Mouse (Mus musculus) heart, embryonic 12.5 days (tissue): ENCODE results near the gene Galnt9. TPM values are rescaled to one million over a fixed set of nuclear protein-coding genes. Genes with fewer than 3 reads are reported as not detected.

Experiments used
- ATAC-seq: fragments of 200-750 bp; cut with Nextera tagmentation; 2 replicates; pipeline ENCODE4 v1.8.0; 2017; ENCODE audit warnings: moderate TSS enrichment, moderate library complexity; ENCODE audit not compliant: insufficient number of reproducible peaks, low FRiP score
- H3K27ac ChIP-seq: fragments of 300-500 bp; sonication (generic); 2 replicates; pipeline ENCODE4 v1.5.1; 2016; ENCODE audit warnings: mild to moderate bottlenecking, moderate library complexity; ENCODE audit not compliant: poor library complexity, severe bottlenecking
- H3K27me3 ChIP-seq: fragments of 300-500 bp; sonication (generic); replicated peaks from 2 replicates; pipeline ENCODE4 v1.6.1; 2016; ENCODE audit warnings: mild to moderate bottlenecking, moderate library complexity
- H3K36me3 ChIP-seq: fragments of 300-500 bp; sonication (generic); 2 replicates; pipeline ENCODE4 v1.6.1; 2016; ENCODE audit warnings: mild to moderate bottlenecking, moderate library complexity
- H3K4me1 ChIP-seq: fragments of 300-500 bp; sonication (generic); replicated peaks from 2 replicates; pipeline ENCODE4 v1.6.1; 2016; ENCODE audit warnings: mild to moderate bottlenecking
- H3K4me2 ChIP-seq: fragments of 300-500 bp; sonication (generic); 2 replicates; pipeline ENCODE4 v1.6.1; 2016; ENCODE audit warnings: mild to moderate bottlenecking, moderate library complexity
- H3K4me3 ChIP-seq: fragments of 300-500 bp; sonication (generic); 2 replicates; pipeline ENCODE4 v1.5.1; 2016; ENCODE audit warnings: mild to moderate bottlenecking
- H3K9ac ChIP-seq: fragments of 300-500 bp; sonication (generic); 2 replicates; pipeline ENCODE4 v1.6.1; 2016; ENCODE audit warnings: mild to moderate bottlenecking, moderate library complexity
- H3K9me3 ChIP-seq: fragments of 300-500 bp; sonication (generic); replicated peaks from 2 replicates; pipeline ENCODE4 v1.6.1; 2016; ENCODE audit warnings: mild to moderate bottlenecking, moderate library complexity
- WGBS: fragments of 180-500 bp; shearing (Covaris S2); methylation state at CpG from one replicate; pipeline ENCODE4 v1.1.7; 2016; 5-methylcytosine and 5-hydroxymethylcytosine counted together
- polyA plus RNA-seq: library from polyadenylated mRNA; unstranded; fragments of >200 nt; fragmentation: Nextera tagmentation; extraction: Ambion mirVana; gene quantifications from 2 replicates; pipeline ENCODE4 v1.2.1, GENCODE M21; 2016

The Galnt9 gene
- polyA plus RNA-seq, 1 experiment from 2014 or later, result not detected

GRCm38 (mm10) chr5:110608336-110608735 is 64.2 kb downstream of the Galnt9 start:
- no peaks in the 10 kb centered on the region for H3K4me1 ChIP-seq
- no peak for ATAC-seq
- no peaks in the 10 kb centered on the region for H3K36me3 ChIP-seq
- H3K4me3 ChIP-seq, result no peak overlapping the region
- H3K27me3 ChIP-seq, result peaks cover 19% of the 10 kb centered on the region
- H3K27ac ChIP-seq, result no peak overlapping the region
- H3K9ac ChIP-seq, result no peak overlapping the region
- H3K4me2 ChIP-seq, result no peak overlapping the region
- 62% methylated on average over 6 of the region's 6 CpGs for WGBS
- H3K9me3 ChIP-seq, result no peaks in the 10 kb centered on the region

- H3K4me2 ChIP-seq, result no peak overlapping the region
- H3K9me3 ChIP-seq, result no peaks in the 10 kb centered on the region
- no peak overlapping the region for H3K9ac ChIP-seq
- no peak overlapping the region for H3K27ac ChIP-seq
- H3K4me3 ChIP-seq, result no peak overlapping the region
- H3K36me3 ChIP-seq, result no peaks in the 10 kb centered on the region
- H3K4me1 ChIP-seq, result no peaks in the 10 kb centered on the region
- 68% methylated on average over 8 of the region's 8 CpGs for WGBS
- peaks cover 19% of the 10 kb centered on the region for H3K27me3 ChIP-seq
- ATAC-seq, result no peak
These were observed 64.8 kb downstream of the Galnt9 start for GRCm38 (mm10) chr5:110608941-110609340.

DNA sequence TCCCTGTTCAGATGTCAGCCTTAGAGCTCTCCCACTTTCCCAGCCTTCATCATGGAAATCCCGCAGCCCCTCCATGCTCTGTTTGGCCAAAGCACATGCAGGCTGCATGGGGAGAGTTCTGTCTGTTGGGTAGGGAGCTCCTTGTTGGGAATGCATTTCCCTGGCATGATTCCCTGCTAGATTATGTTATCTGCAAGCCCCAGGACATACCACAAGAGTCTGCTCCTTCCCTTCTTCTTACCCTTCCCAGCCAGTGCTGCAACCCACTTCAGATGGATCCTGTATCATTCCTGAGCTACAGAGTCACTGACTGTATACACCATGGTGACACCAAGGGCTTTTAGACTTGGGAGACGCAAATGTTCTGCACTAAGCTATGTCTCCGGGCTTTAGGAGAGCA is 65.3 kb downstream of the Galnt9 start:
- Histone ChIP-seq H3K9me3 (no peaks in the 10 kb centered on the region), H3K4me1 (no peaks in the 10 kb centered on the region), H3K36me3 (no peaks in the 10 kb centered on the region), H3K9ac (no peak overlapping the region), H3K27ac (no peak overlapping the region), H3K4me2 (no peak overlapping the region), H3K4me3 (no peak overlapping the region), H3K27me3 (peaks cover 19% of the 10 kb centered on the region)
- 71% methylated on average over 3 of the region's 3 CpGs for WGBS
- no peak for ATAC-seq

GRCm38 (mm10) chr5:110609868-110610267 is 65.7 kb downstream of the Galnt9 start:
- no peak overlapping the region for H3K4me2 ChIP-seq
- no peaks in the 10 kb centered on the region for H3K4me1 ChIP-seq
- no peaks in the 10 kb centered on the region for H3K36me3 ChIP-seq
- peaks cover 19% of the 10 kb centered on the region for H3K27me3 ChIP-seq
- no peak for ATAC-seq
- H3K27ac ChIP-seq, result no peak overlapping the region
- no peak overlapping the region for H3K4me3 ChIP-seq
- H3K9me3 ChIP-seq, result no peaks in the 10 kb centered on the region
- 84% methylated on average over 5 of the region's 5 CpGs for WGBS
- no peak overlapping the region for H3K9ac ChIP-seq

GRCm38 (mm10) chr5:110610484-110610883 is 66.3 kb downstream of the Galnt9 start:
- WGBS, result 77% methylated on average over 7 of the region's 7 CpGs
- H3K27ac ChIP-seq, result no peak overlapping the region
- no peaks in the 10 kb centered on the region for H3K9me3 ChIP-seq
- H3K27me3 ChIP-seq, result peaks cover 19% of the 10 kb centered on the region
- H3K4me1 ChIP-seq, result no peaks in the 10 kb centered on the region
- H3K9ac ChIP-seq, result no peak overlapping the region
- no peak overlapping the region for H3K4me3 ChIP-seq
- H3K36me3 ChIP-seq, result no peaks in the 10 kb centered on the region
- H3K4me2 ChIP-seq, result no peak overlapping the region
- no peak for ATAC-seq

DNA sequence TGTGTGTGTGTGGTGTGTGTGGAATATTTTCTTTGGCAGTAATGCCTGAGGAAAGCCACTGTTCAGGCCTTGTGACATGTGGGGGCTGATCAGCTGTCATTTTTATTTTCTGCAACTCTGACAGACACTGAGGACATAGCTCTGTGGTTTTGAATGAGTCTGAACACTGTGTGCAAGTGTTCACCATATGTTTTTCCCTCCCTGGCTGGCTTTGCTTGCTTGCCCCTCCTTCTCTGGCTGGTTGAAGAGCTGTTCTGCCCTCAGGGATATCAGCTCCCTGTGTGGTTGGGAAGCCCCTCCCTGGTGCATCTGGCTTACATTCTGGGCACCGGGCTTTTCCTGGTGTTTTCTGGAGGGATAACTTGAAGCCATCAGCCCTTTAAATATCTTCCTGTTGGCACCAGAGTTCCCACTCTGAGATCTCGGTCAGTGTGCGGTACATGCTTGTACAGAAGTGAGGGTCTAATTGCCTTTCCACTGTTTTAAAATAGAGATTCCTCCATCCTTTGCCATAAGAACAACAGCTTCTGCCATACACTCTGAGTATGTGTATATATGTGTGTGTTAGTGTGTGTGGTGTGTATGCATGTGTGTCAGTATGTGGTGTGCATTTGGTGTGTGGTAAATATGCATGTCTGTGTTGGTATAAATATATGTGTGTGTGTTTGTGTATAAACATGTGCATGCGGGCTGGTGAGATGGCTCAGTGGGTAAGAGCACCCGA is 67.4 kb downstream of the Galnt9 start:
- H3K9me3 ChIP-seq, result no peaks in the 10 kb centered on the region
- no peak for ATAC-seq
- H3K27me3 ChIP-seq, result peaks cover 19% of the 10 kb centered on the region
- no peak overlapping the region for H3K9ac ChIP-seq
- no peak overlapping the region for H3K4me2 ChIP-seq
- WGBS, result 80% methylated on average over 5 of the region's 5 CpGs
- no peaks in the 10 kb centered on the region for H3K36me3 ChIP-seq
- no peak overlapping the region for H3K4me3 ChIP-seq
- no peak overlapping the region for H3K27ac ChIP-seq
- H3K4me1 ChIP-seq, result no peaks in the 10 kb centered on the region

GRCm38 (mm10) chr5:110619226-110619625 is 75.1 kb downstream of the Galnt9 start:
- Histone ChIP-seq H3K9ac (no peak overlapping the region), H3K4me2 (no peak overlapping the region), H3K27ac (no peak overlapping the region), H3K4me1 (no peaks in the 10 kb centered on the region), H3K36me3 (no peaks in the 10 kb centered on the region), H3K27me3 (0 out of 2 replicates have a peak, but pooled peaks cover 3% of the 10 kb centered on the region), H3K9me3 (no peaks in the 10 kb centered on the region), H3K4me3 (no peak overlapping the region)
- WGBS, result 82% methylated on average over 6 of the region's 6 CpGs
- ATAC-seq, result no peak

DNA sequence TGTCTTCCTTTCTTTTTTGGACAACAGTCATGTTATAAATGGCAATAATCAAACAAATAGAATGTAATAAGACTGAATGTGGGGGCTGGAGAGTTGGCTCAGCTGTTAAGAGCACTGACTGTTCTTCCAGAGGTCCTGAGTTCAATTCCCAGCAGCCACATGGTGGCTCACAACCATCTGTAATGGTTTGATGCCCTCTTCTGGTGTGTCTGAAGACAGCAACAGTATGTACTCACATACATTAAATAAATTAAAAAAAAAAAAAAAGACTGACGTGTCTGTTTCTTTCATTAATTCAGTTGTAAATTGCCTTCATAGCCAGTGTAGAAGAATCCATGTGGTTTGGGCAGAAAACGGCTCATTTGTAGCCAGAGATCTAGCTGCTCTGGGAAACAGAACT is 80.2 kb downstream of the Galnt9 start:
- ATAC-seq, result no peak
- no peaks in the 10 kb centered on the region; the same call in 1 of the 2 replicates for H3K9me3 ChIP-seq
- no peak overlapping the region for H3K27ac ChIP-seq
- peaks cover 22% of the 10 kb centered on the region for H3K27me3 ChIP-seq
- 76% methylated on average over 2 of the region's 2 CpGs for WGBS
- no peak overlapping the region for H3K4me2 ChIP-seq
- H3K4me1 ChIP-seq, result peaks cover 4% of the 10 kb centered on the region; the same call in 1 of the 2 replicates
- no peak overlapping the region for H3K9ac ChIP-seq
- H3K36me3 ChIP-seq, result no peaks in the 10 kb centered on the region
- no peak overlapping the region for H3K4me3 ChIP-seq

DNA sequence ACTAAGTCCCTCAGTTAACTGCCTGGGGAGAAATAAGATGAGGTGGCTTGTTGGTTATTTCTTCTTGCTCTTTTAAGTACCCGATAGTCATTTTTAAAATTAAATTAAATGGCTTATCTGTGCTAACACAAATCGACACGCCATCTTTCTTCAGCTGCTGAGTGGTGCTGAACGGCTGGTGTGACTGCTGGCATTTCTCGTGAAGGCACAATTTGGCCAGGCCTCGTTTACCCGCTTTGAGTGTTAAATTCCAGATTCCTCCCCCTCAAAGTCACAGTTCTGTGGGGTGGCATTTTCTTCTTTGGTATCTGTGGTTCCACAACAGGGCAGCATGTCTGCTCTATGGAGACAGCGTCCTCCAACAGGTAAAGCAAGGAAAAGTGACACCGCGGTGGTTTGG is 83.2 kb downstream of the Galnt9 start:
- H3K27ac ChIP-seq, result no peak overlapping the region
- WGBS, result 51% methylated on average over 10 of the region's 10 CpGs

DNA sequence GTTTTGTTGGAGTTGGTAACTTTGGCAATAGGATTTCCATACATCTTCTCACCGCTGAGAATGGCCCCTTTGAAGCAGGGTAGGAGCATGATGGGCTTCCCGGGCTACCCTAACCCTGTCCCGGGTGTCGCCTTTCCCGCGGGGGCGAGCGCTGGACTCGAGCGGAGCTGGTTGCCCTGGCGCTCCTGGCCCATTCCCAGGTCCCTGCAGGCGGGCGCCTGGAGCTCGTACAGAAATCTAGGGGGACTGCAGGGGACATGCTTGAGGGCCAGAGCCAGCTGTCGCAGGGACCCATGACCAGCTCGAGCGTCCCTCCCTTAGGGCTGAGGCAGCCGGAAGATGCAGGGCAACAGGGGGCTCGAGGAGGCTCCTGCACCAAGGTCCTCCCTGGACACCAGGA is 84.0 kb downstream of the Galnt9 start:
- Histone ChIP-seq H3K4me2 (peak overlapping the region; percentile 16; the same call in 1 of the 2 replicates), H3K27ac (no peak overlapping the region), H3K4me1 (peaks cover 4% of the 10 kb centered on the region; the same call in 1 of the 2 replicates), H3K4me3 (no peak overlapping the region), H3K27me3 (peaks cover 28% of the 10 kb centered on the region), H3K36me3 (no peaks in the 10 kb centered on the region), H3K9me3 (no peaks in the 10 kb centered on the region; the same call in 1 of the 2 replicates), H3K9ac (no peak overlapping the region)
- no peak for ATAC-seq
- 14% methylated on average over 19 of the region's 19 CpGs for WGBS

More for the DNA sequence above, 83.2 kb downstream of the Galnt9 start:
- Histone ChIP-seq H3K4me3 (no peak overlapping the region), H3K27me3 (peaks cover 28% of the 10 kb centered on the region), H3K9me3 (no peaks in the 10 kb centered on the region; the same call in 1 of the 2 replicates), H3K4me2 (no peak overlapping the region), H3K36me3 (no peaks in the 10 kb centered on the region), H3K4me1 (peaks cover 4% of the 10 kb centered on the region; the same call in 1 of the 2 replicates), H3K9ac (no peak overlapping the region)
- no peak for ATAC-seq

GRCm38 (mm10) chr5:110629525-110630120 is 85.5 kb downstream of the Galnt9 start:
- Histone ChIP-seq H3K9ac (no peak overlapping the region), H3K27ac (no peak overlapping the region), H3K4me3 (no peak overlapping the region), H3K4me1 (peaks cover 4% of the 10 kb centered on the region; the same call in 1 of the 2 replicates), H3K36me3 (no peaks in the 10 kb centered on the region), H3K27me3 (peaks cover 28% of the 10 kb centered on the region), H3K9me3 (no peaks in the 10 kb centered on the region; the same call in 1 of the 2 replicates), H3K4me2 (no peak overlapping the region)
- no peak for ATAC-seq
- WGBS, result 73% methylated on average over 2 of the region's 2 CpGs
